Mouse (Mus musculus): ENCODE data around the gene Zfp369. TPM values are rescaled to one million over a fixed set of nuclear protein-coding genes. Genes with fewer than 3 reads are reported as not detected.
"Not testable (repeated sequence)": the region's sequence is repeated elsewhere in the genome, so short reads cannot be mapped to it uniquely, and the experiment has no call there.

Gene Zfp369
- polyA plus RNA-seq, 1 experiment from 2014 or later, result 18.2 TPM

DNA sequence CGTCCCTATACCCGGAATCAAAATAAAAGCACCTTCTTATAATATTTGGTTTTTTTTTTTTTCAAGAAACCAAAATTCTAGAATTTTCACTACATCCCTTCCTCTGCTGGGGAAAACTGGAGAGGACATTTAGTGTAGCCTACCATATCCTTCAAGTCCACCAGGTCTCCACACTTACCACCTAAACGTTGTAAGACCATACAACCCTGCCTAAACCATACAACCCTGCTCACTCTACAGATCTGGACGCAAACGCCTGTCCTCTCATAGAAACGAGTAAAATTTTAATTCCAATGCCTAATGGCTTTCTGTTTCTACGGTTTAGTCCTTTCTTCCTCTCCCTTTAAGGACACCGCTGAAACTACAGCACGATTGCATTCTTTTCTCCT lies 626 bp upstream of the Zfp369 start:
- Histone ChIP-seq H3K9me3 (peaks cover 28% of the 10 kb centered on the region), H3K27ac (peak overlapping the region; percentile 91), H3K4me1 (peaks cover 15% of the 10 kb centered on the region; the same call in 1 of the 2 replicates), H3K9ac (peak overlapping the region; percentile 59), H3K4me2 (peak overlapping the region; percentile 64), H3K36me3 (replicated peaks) (peaks cover 26% of the 10 kb centered on the region; the same call in 1 of the 2 replicates), H3K4me3 (peak overlapping the region; percentile 52), H3K27me3 (replicated peaks) (no peaks in the 10 kb centered on the region)
- 16% methylated on average over 9 of the region's 9 CpGs for WGBS
- peak; percentile 60 for ATAC-seq (replicated peaks)

DNA sequence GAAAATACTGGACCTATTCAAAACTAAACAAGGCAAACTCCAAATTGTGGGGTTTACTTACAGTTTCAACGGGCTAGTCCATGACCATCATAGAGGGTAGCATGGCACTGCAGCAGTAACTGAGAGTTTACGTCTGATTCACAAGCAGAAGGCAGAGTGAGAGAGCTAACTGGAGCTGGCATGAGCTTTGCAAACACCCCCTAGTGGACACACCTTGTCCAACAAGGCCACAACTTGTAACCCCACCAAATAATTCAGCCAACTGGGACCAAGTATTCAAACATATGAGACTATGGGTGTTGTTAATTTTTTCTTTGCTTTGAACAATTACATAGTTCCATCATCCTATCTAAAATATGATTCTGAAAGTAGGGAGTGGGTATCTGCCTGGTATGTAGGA lies 8.2 kb downstream of the Zfp369 start:
- no peak for ATAC-seq (replicated peaks)
- Histone ChIP-seq H3K36me3 (replicated peaks) (peaks cover 71% of the 10 kb centered on the region), H3K9ac (no peak overlapping the region), H3K4me1 (no peaks in the 10 kb centered on the region), H3K4me3 (no peak overlapping the region), H3K9me3 (peaks cover 59% of the 10 kb centered on the region), H3K27me3 (replicated peaks) (no peaks in the 10 kb centered on the region), H3K4me2 (no peak overlapping the region), H3K27ac (no peak overlapping the region)
- 93% methylated on average over 2 of the region's 2 CpGs for WGBS

DNA sequence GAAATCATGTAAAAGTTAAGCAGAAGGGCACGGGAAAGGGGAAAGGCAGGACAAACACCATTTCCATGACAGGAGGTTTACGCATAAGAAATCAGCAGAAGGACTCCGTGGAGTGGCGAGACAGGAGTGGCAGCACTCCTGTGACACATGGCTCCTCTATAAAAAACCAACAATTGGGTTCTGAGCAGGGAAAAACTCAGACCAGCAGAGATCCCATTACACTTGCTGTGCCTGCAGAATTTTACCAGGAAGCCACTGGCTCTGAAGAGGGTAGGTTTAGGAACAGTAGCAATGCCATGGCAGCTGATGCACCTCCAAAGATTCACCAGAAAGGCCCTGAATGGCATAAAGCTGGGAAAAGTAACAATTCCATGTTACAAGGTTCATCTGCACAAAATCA lies 17.7 kb downstream of the Zfp369 start:
- Histone ChIP-seq H3K4me3 (no peak overlapping the region), H3K9me3 (peaks cover 72% of the 10 kb centered on the region), H3K27me3 (replicated peaks) (no peaks in the 10 kb centered on the region), H3K27ac (no peak overlapping the region), H3K36me3 (replicated peaks) (peaks cover 73% of the 10 kb centered on the region), H3K9ac (no peak overlapping the region), H3K4me1 (no peaks in the 10 kb centered on the region), H3K4me2 (no peak overlapping the region)
- no peak for ATAC-seq (replicated peaks)
- WGBS, result 96% methylated on average over 4 of the region's 4 CpGs

DNA sequence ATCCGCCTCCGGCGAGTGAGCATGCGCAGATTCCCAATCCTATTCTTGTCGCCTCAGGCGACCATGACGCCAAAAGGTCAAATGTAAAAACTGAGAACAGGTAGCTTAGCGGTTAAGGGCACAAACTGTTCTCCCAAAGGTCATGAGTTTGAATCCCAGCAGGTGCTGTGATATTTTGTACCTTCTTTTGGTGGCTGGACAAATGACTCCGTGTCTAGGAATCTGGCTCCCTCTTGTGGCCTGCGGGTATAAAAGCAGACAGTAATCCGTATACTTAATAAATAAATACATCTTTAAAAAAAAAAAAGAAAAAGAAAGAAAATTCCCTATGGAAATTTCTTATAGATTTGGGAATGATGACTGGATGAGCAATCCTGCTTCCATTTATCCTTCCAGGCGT lies 32.2 kb downstream of the Zfp369 start:
- H3K27ac ChIP-seq; ATAC-seq (replicated peaks); H3K36me3 ChIP-seq (replicated peaks); H3K4me1 ChIP-seq; H3K9ac ChIP-seq; H3K27me3 ChIP-seq (replicated peaks): not testable (repeated sequence)
- Histone ChIP-seq H3K4me3 (peak overlapping the region; percentile 20), H3K9me3 (peaks cover 17% of the 10 kb centered on the region; the same call in 1 of the 2 replicates), H3K4me2 (peak overlapping the region; percentile 42)
- WGBS, result 42% methylated on average over 12 of the region's 12 CpGs

DNA sequence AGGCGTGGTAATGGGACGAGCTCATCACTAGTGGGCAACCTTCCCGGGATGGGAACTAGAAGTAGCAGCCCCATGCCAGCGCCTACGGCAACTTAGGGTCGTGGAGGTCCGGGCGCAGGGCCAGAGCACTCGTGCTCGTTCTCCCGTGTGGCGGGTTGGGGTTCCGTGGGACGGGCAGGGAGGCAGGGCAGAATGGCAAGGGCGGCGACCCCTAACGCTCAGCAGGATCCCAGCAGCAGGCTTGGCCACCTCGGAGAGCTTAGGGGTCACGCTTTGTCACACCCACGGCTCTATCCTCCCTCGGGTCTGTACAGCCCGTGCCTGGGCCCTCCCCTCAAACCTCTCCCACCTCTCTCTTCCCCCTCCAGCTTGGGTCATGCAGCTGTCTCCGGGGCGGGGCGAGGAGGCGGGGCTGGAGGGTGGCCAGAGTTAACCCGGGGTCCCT lies 32.7 kb downstream of the Zfp369 start:
- Histone ChIP-seq H3K4me3 (peak overlapping the region; percentile 20), H3K4me2 (peak overlapping the region; percentile 42), H3K27me3 (replicated peaks) (no peaks in the 10 kb centered on the region), H3K4me1 (no peaks in the 10 kb centered on the region), H3K36me3 (replicated peaks) (no peaks in the 10 kb centered on the region), H3K9me3 (peaks cover 14% of the 10 kb centered on the region; the same call in 1 of the 2 replicates), H3K9ac (no peak overlapping the region), H3K27ac (no peak overlapping the region)
- ATAC-seq (replicated peaks), result peak; percentile 54; the same call in 1 of the 2 replicates
- 51% methylated on average over 27 of the region's 27 CpGs for WGBS

DNA sequence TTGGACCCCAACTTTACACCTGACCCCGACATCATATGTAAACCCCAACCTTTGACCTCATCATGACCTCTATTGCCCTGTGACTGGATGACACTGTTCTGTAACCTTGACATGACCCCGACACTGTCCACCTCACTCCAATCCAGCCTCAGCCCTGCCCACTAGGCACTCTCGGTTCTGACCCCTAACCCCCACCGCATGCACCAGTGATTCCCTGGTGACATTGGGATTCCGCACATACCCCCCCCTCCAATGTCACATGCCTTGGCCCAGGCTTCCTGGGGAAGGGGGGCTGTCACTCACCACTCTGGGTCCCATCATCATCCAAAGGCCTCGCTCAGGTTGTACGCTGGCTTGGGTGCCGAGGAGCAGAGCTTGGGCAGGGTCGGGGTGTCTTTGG lies 33.2 kb downstream of the Zfp369 start:
- Histone ChIP-seq H3K4me1 (no peaks in the 10 kb centered on the region), H3K4me2 (no peak overlapping the region), H3K9me3 (peaks cover 9% of the 10 kb centered on the region; the same call in 1 of the 2 replicates), H3K9ac (no peak overlapping the region), H3K36me3 (replicated peaks) (no peaks in the 10 kb centered on the region), H3K27me3 (replicated peaks) (no peaks in the 10 kb centered on the region), H3K27ac (no peak overlapping the region), H3K4me3 (no peak overlapping the region)
- 0 out of 2 replicates have a peak, but pooled peaks have one; percentile 24 for ATAC-seq (replicated peaks)
- 94% methylated on average over 9 of the region's 9 CpGs for whole genome bisulfite sequencing

DNA sequence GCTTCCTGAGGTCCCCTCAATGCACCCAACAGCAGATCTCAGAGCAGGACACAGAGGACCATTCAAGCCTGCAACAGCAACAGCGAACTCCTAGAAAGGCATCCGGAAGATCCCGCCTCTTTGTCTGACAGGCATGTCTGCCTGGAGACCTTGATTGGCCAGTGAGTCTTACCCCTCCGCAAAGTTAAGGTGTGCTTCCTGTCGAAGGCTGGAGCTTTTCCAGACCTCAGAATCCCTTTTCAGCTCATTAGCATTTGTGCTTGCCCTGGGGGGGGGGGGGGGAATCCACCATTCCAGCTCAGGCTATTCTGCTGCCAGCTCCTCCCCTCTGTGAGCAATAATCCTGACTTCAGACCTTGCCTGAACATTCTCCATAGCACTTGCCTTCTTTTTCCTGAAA lies 69.9 kb downstream of the Zfp369 start:
- not testable (repeated sequence) for H3K4me3 ChIP-seq; H3K9me3 ChIP-seq; H3K4me2 ChIP-seq; H3K27me3 ChIP-seq (replicated peaks); H3K4me1 ChIP-seq; ATAC-seq (replicated peaks); H3K9ac ChIP-seq; H3K36me3 ChIP-seq (replicated peaks); H3K27ac ChIP-seq
- WGBS, result 58% methylated on average over 5 of the region's 5 CpGs

DNA sequence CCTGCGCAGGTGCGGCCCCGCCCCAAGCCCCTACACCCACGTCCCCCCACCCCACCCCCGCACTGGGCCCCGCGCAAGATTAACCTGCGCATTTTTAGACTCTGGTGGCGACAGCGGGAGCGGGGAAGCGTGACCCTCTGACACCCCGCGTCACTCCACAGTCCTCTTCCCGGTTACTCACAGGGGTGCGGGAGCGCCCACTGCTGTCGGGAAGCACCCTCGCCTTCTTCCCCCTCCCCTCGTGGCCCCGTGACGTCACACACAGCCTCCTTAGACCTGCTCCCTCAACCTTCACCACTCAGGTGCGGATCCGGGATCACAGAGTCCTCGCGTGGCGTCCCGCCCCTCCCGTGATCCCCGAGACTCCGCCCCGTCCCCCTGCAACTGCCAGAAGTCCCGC lies 73.2 kb downstream of the Zfp369 start:
- H3K4me3 ChIP-seq; H3K36me3 ChIP-seq (replicated peaks): not testable (repeated sequence)

More for the DNA sequence above, 73.2 kb downstream of the Zfp369 start:
- not testable (repeated sequence) for H3K27me3 ChIP-seq (replicated peaks); H3K9ac ChIP-seq; H3K27ac ChIP-seq; H3K4me1 ChIP-seq; ATAC-seq (replicated peaks); H3K9me3 ChIP-seq
- H3K4me2 ChIP-seq, result peak overlapping the region; percentile 29
- 12% methylated on average over 33 of the region's 33 CpGs for WGBS

Other genes starting within 250 kb of the Zfp369 start
- gene Spata31d1c, start 245.8 kb upstream of the Zfp369 start, polyA plus RNA-seq (2015; fragmentation: Nextera tagmentation; extraction: Ambion mirVana), result not detected in 2 replicates
- gene Prss47, start 226.1 kb upstream of the Zfp369 start, polyA plus RNA-seq (2015; fragmentation: Nextera tagmentation; extraction: Ambion mirVana), result not detected in 2 replicates
- 31.4 and 33.3 TPM in 2 replicates for gene Mfsd14b, start 165.8 kb upstream of the Zfp369 start, polyA plus RNA-seq (2015; fragmentation: Nextera tagmentation; extraction: Ambion mirVana)
- not detected in 2 replicates for gene Olfr465-ps1, start 140.7 kb upstream of the Zfp369 start, polyA plus RNA-seq (2015; fragmentation: Nextera tagmentation; extraction: Ambion mirVana)
- not detected in 2 replicates for gene Olfr466, start 128.6 kb upstream of the Zfp369 start, polyA plus RNA-seq (2015; fragmentation: Nextera tagmentation; extraction: Ambion mirVana)
- gene Nlrp4f, start 72.8 kb upstream of the Zfp369 start, polyA plus RNA-seq (2015; fragmentation: Nextera tagmentation; extraction: Ambion mirVana), result 0.22 TPM in 1 of 2 replicates, not detected in the other
- 0.14 TPM in 1 of 2 replicates, not detected in the other for gene Gm10775, start 19.3 kb upstream of the Zfp369 start, polyA plus RNA-seq (2015; fragmentation: Nextera tagmentation; extraction: Ambion mirVana)
- gene Gm10139, start 233.9 kb downstream of the Zfp369 start, polyA plus RNA-seq (2015; fragmentation: Nextera tagmentation; extraction: Ambion mirVana), result not detected in 2 replicates

Measured in midbrain, embryonic 15.5 days (tissue).